Mouse (Mus musculus) neutrophil, adult 5-6 weeks (primary cell): ENCODE results near the gene Dab1. TPM values are rescaled to one million over a fixed set of nuclear protein-coding genes. Genes with fewer than 3 reads are reported as not detected.

ENCODE experiments used
- ATAC-seq: fragments of 151-379, 151-347 bp; 2 replicates; pipeline ENCODE4 v1.8.0; 2017; ENCODE audit warnings: mild to moderate bottlenecking, moderate TSS enrichment; ENCODE audit not compliant: insufficient number of reproducible peaks, poor library complexity, low FRiP score, severe bottlenecking; ENCODE audit errors: extremely low read depth
- total RNA-seq: library from RNA; stranded (forward); fragments of 200-1000 nt; gene quantifications from 2 replicates; pipeline ENCODE4 v1.2.3, GENCODE M21; 2017

Gene Dab1
- not detected in 2 replicates for total RNA-seq

GRCm38 (mm10) chr4:103619321-103619945 lies at the start of gene Dab1:
TSS of gene Dab1 (plus strand) at chr4:103619359.
- ATAC-seq = no peak

GRCm38 (mm10) chr4:103571721-103572352 lies 47.3 kb upstream of the Dab1 start:
- no peak for ATAC-seq

- no peak for ATAC-seq
These were observed 43.6 kb upstream of the Dab1 start for GRCm38 (mm10) chr4:103575556-103575955.

GRCm38 (mm10) chr4:103576305-103576704 lies 42.9 kb upstream of the Dab1 start:
- ATAC-seq = no peak

GRCm38 (mm10) chr4:103577111-103577815 lies 41.9 kb upstream of the Dab1 start:
- no peak for ATAC-seq

- no peak for ATAC-seq
These were observed 41.3 kb upstream of the Dab1 start for GRCm38 (mm10) chr4:103577821-103578220.

- no peak for ATAC-seq
These were observed 39.1 kb upstream of the Dab1 start for GRCm38 (mm10) chr4:103580021-103580420.

- no peak for ATAC-seq
These were observed 4.1 kb upstream of the Dab1 start for GRCm38 (mm10) chr4:103615011-103615410.

- ATAC-seq = no peak
These were observed 800 bp downstream of the Dab1 start for GRCm38 (mm10) chr4:103619946-103620371.

- no peak for ATAC-seq
These were observed 1.5 kb downstream of the Dab1 start for GRCm38 (mm10) chr4:103620590-103621155.

- no peak for ATAC-seq
These were observed 2.4 kb downstream of the Dab1 start for GRCm38 (mm10) chr4:103621586-103621985.

- ATAC-seq = no peak
These were observed 11.0 kb downstream of the Dab1 start for GRCm38 (mm10) chr4:103630177-103630576.

- no peak for ATAC-seq
These were observed 17.1 kb downstream of the Dab1 start for GRCm38 (mm10) chr4:103636168-103636776.

- ATAC-seq = no peak
These were observed 29.2 kb downstream of the Dab1 start for GRCm38 (mm10) chr4:103648209-103648896.

- no peak for ATAC-seq
These were observed 36.6 kb downstream of the Dab1 start for GRCm38 (mm10) chr4:103655740-103656139.

GRCm38 (mm10) chr4:103661386-103661785 lies 42.2 kb downstream of the Dab1 start:
- no peak for ATAC-seq

- no peak for ATAC-seq
These were observed 48.3 kb downstream of the Dab1 start for GRCm38 (mm10) chr4:103667438-103667837.

GRCm38 (mm10) chr4:103677195-103677594 lies 58.0 kb downstream of the Dab1 start:
- ATAC-seq = no peak

- no peak for ATAC-seq
These were observed 59.3 kb downstream of the Dab1 start for GRCm38 (mm10) chr4:103678501-103678900.
